Mouse (Mus musculus) frontal cortex, postnatal 14 days (tissue): ENCODE results near the gene Hirip3.

ENCODE experiments used
- DNase-seq, 2 experiments: peaks; one replicate each; pipeline ENCODE4 v3.0.0; 2022; ENCODE audit warnings: low spot score in 2 of 2

Hirip3 gene

GRCm38 (mm10) chr7:126861429-126862130 is at the start of gene Hirip3:
Hirip3 (plus strand) TSS chr7:126861972.
- DNase-seq = peak; percentile 88 to 89

- DNase-seq = no peak
These were observed 46.0 kb upstream of the Hirip3 start for GRCm38 (mm10) chr7:126815726-126816222.

- DNase-seq = no peak
These were observed 45.3 kb upstream of the Hirip3 start for GRCm38 (mm10) chr7:126816494-126816893.

- no peak for DNase-seq
These were observed 44.2 kb upstream of the Hirip3 start for GRCm38 (mm10) chr7:126817595-126817994.

- DNase-seq = no peak
These were observed 43.0 kb upstream of the Hirip3 start for GRCm38 (mm10) chr7:126818818-126819217.

GRCm38 (mm10) chr7:126821835-126822511 is 39.8 kb upstream of the Hirip3 start:
- peak in 1 of 2 experiments; percentile 76 for DNase-seq

- no peak for DNase-seq
These were observed 39.0 kb upstream of the Hirip3 start for GRCm38 (mm10) chr7:126822741-126823140.

- DNase-seq = no peak
These were observed 38.5 kb upstream of the Hirip3 start for GRCm38 (mm10) chr7:126823202-126823711.

GRCm38 (mm10) chr7:126823940-126824339 is 37.8 kb upstream of the Hirip3 start:
- no peak for DNase-seq

- no peak for DNase-seq
These were observed 36.4 kb upstream of the Hirip3 start for GRCm38 (mm10) chr7:126825403-126825802.

GRCm38 (mm10) chr7:126825952-126826351 is 35.8 kb upstream of the Hirip3 start:
- DNase-seq = no peak

- DNase-seq = no peak
These were observed 30.2 kb upstream of the Hirip3 start, which contains the start of gene 4930451I11Rik for GRCm38 (mm10) chr7:126831539-126831938. 4930451I11Rik (minus strand) TSS chr7:126831639.

- DNase-seq = peak; percentile 67 to 75
These were observed 29.7 kb upstream of the Hirip3 start for GRCm38 (mm10) chr7:126832036-126832598.

GRCm38 (mm10) chr7:126833294-126833693 is 28.5 kb upstream of the Hirip3 start:
- no peak for DNase-seq

GRCm38 (mm10) chr7:126843276-126843675 is 18.5 kb upstream of the Hirip3 start:
- no peak for DNase-seq

GRCm38 (mm10) chr7:126845516-126845915 is 16.3 kb upstream of the Hirip3 start:
- DNase-seq = no peak

- DNase-seq = no peak
These were observed 14.7 kb upstream of the Hirip3 start, which contains the start of gene Doc2a for GRCm38 (mm10) chr7:126847116-126847420. Doc2a (plus strand) TSS chr7:126847416.

- no peak for DNase-seq
These were observed 14.1 kb upstream of the Hirip3 start for GRCm38 (mm10) chr7:126847421-126848398.

- no peak for DNase-seq
These were observed 13.0 kb upstream of the Hirip3 start for GRCm38 (mm10) chr7:126848794-126849193.

GRCm38 (mm10) chr7:126850161-126850560 is 11.6 kb upstream of the Hirip3 start:
- no peak for DNase-seq

- DNase-seq = no peak
These were observed 10.6 kb upstream of the Hirip3 start for GRCm38 (mm10) chr7:126851192-126851591.
